Mouse (Mus musculus) cerebellum, postnatal 36 days (tissue): ENCODE measurements at regions not wholly inside any gene's neighbourhood (a gene's known extent, or its start where the extent isn't known, plus 50 kb on each side); places are given as distances from the start of the nearest gene placed in this dataset.
"Not testable (repeated sequence)": the region's sequence is repeated elsewhere in the genome, so short reads cannot be mapped to it uniquely, and the experiment has no call there.

Experiments used
- DNase-seq, 2 experiments: peaks; one replicate each; pipeline ENCODE4 v3.0.0; 2021 to 2022; ENCODE audit warnings: mixed read lengths in 2 of 2

DNA sequence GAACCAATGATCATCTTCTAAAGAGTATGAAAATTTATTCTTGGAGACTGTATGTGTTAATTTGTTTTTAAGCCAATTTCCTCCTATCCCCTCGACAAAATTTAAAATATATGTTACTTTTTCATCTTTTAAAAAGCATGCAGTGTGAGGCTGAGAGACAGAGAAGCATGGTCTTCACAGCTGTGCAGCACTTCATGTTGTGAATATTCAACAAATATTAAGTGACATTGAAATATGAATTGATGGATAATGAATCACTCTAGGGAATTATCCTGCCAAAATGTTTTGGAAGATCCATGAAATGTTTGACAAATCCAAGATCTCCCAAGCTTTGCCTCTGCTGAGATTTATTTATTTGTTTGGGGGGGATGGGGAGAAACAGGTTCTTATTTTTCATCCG, 233.9 kb upstream of the Gm11146 start:
- DNase-seq, result no peak

DNA sequence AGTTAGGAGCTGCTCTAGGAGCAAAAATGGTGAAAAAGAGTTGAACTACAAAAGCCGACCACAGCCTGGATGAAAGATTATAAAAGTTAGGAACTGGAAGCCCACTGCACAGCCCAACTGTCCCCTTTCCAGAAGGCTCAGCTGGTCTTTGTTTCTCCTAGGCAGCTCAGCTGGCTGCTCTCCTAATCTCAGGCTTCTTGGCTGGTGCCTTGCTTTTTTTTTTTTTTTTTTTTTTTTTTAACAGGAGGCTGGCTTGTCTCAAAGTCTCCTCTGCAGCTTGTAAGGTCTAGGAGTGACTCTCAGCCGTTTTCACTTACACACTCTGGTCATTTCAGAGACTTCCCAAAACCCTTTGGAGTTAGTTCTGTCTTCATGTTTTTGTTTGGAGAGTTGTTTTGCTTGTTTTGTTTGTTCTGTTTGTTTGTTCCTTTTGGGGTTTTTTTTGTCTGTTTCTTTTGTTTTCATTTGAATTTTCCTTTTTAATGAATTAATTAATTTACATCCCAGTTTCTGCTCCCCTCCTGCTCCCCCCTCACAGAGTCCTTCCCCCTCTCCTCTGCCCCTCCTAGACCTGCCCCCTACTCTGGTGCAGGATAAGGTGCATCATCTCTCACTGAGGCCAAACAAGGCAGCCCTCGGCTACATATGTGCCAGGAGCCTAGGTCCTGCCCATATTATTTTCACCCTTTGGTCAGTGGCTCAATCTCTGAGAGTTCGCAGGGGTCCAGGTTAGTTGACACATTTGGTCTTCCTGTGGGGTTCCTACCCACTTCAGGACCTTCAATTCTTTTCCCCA, 225.6 kb upstream of the Gm11146 start:
- no peak for DNase-seq

DNA sequence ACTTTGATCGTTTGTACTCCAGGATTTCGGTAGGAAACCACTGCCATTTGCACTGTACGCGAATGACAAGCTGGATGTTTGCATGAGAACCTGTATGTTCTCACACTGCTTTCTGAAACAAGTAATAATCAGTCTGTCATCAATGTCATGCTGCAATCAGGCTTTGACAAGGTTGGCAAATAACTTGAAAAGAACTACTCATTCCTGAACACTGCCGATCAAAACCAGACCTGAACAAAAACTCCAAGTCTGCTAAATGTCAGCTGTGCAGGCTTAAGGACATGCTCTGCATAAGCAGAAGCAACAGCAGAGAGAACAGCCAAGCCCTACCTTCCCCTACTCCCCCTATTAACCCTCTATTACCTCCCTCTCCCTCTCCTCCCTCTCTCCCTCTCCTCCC, 197.8 kb upstream of the Gm11146 start:
- DNase-seq, result no peak

DNA sequence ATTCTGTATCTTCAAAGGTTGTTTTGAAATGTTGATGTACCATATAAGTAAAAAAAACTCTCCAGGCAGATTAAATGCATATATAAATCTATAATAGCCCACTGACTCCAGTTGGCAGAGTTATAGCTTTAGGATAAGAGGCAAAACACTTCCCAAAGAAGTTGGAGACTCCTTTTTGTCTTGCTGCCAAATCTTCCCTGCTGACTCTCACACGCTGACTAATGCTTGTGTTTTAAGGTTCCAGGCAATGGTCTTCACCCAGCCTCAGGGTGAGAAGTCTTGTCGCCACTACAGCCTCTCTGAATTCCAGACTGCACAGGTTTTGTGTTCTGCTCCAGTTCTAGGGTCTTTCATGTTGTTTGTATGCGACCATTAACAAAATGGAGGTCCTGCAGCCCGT, 195.0 kb upstream of the Gm11146 start:
- no peak for DNase-seq

DNA sequence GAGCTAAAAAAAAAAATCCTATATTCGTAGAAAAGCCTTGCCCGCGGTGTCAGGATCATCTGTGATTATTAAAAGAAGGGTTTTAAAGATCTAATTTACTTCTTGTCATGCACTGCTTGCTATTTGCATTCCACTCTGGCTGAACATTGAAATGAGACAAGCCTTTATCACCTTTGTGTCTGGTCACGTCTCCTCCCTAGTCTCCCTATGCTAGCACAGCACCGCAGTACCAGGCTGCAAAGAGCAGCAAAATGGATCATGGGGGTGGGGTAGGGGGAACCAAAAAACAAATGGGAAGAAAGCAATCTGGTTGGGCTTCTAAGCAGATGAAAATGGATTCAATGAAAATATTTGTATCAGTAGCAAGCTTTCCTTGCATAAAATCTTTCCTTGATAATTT, 187.8 kb upstream of the Gm11146 start:
- no peak for DNase-seq

DNA sequence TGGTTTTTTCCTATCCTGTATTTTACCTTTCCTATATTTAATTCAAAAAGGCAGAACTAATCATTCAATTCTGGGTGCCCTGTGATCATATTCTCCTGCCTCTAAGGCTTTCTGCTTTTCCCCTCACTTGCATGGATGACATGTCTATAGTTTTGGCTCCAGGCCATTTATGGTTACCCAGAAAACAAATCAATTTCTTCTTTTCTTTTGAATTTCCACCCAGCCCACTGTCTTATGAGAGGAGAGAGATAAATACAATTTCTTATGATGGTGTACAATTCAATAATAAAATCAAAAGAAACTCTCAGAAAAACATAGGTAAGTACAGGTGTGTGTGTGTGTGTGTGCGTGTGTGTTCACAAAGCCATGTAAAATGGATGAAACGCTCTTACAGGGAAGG, 187.3 kb upstream of the Gm11146 start:
- no peak for DNase-seq

DNA sequence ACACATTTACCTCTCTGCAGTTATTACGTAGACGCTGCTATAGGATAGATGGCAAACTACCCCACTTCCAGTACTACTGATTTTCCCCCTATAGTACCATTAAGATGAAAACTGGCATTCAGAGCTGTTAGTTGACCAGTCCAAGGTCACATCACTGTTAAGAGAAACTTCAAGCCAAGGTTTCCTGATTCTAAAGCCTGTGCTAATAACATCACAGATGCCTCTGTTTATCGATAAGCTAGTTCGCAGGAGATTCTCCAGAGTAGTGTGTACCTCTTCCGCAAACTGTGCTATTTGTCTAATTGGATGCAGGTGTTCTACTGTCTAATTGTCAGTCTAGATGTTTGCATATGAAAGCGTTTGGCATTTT, 186.9 kb upstream of the Gm11146 start:
- no peak for DNase-seq

DNA sequence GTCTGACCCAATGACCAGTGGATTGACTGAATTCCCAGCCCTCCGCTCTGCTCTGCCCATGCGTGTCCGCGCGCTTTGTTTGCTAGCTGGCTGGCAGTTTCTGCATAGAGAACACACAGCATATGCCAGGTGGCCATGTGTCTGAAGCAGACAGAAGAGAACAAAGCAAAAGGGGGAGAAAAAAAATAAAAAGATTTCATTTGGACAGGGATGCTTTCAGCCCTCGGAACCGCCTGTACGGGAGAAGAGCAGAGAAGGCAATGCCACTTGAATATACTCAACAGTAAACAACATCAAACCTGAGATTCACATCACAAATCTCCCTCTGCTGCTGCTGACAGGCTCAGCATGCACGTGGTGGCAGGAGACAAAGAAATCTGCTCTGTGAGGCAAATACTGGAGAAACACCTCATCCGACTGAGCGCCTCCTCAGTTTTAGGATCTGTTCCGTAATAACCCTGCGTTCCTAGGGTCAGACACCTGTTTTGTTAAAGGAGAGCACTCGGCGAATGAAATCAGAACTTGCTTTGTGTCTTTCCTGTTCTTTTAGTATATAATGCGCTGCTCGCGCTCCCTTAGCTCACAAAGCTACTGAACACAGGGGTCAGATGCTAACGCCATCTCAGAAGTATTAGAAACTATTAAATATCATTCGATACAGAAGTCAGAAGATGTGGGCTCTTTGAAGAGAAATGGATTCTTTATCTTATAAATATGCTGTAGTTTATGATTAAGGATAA, 186.3 kb upstream of the Gm11146 start:
- DNase-seq, result peak; percentile 52 to 57

DNA sequence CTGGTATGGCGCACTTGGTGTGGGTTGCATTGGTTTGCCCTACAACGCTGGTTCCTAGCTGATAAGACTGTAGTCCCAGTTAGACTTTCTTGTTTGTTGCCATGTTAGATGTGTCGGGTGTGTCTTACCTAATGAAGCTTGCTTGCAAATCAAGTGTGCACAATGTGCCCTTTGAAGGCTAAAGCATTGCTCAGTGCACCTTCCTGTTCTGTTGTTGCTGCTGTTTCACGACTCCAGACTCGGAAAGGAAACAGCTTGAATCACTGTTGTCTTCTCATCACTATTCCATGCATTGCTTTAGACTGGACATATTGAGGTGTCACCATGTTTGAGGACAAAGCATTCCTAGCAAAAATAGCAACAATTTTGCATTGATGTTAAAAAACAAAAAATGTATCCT, 185.1 kb upstream of the Gm11146 start:
- DNase-seq, result no peak

DNA sequence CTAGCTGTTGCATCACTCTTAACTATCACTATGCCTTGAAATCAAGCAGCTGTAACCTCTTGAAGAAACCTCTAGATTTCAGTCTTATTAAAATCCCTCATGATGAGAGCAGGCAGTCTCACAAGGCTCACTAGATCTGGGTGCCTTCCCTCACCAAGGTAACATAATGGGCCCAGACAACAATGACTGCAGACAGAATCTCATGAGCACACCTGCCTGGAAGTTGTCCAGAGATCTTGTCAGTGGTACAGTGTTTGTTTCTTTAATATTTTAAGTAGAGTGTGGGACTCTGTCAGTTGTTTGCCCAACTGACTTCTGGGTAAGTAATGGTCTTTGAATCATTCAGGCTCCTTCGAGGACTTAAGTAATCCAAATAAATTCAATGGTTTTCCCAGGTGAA, 177.1 kb upstream of the Gm11146 start:
- DNase-seq, result no peak

DNA sequence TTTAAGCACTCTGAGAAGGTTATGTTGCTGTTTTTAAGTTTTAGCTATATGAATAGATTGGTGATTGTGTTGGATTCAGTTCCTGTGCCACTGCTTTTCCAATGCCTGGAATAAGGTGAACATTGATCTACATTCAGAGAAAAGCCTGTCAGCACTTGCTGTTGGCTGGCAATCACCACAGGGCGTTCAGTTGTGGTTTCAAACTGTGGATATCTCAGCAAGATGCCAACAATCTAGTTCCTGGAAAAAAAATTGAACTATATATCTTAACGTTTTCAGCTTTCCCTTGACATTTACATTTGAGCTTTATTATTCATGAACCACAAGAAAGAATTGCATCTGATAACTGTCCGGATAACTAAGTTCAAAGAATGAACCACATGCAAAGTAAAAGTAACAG, 170.2 kb upstream of the Gm11146 start:
- DNase-seq, result no peak

DNA sequence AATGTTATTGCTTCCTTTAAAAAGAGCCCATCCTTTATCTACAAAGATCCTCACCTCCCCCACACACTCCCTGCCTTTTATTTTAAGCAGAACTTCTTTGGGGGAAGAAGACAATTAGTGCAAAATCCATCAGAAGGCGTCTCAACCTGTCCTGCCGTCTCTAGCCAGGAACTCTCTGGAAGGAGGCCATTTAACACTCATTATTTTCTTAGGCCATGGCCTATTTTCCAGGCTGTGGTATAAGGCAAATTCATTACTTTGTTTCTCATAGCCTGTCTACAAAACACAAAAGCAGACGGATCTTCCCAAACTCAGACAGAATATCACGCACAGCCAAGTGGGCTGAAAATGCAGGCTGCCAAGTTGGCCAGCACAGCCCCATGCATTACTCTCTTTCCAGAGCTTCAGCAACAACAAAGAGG, 159.0 kb upstream of the Gm11146 start:
- DNase-seq, result peak in 1 of 2 experiments; percentile 7

DNA sequence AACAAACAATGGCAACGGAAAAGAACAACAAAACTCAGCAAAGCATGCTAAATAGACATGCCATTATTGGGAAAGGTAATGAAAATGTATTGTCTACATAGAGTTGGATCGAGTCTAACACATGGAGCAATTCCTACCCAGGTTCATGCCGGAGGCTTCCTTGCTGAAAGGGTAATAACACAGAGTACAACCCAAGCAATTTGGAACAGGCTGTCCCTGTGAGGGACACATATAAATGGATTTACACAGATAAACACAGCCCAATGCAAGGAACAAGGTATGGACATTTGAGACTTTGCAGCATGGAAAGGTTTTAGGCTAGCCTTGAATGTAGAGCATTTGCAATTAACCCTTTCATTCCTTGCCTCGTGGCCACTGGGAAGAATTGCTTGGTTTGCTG, 158.6 kb upstream of the Gm11146 start:
- peak in 1 of 2 experiments; percentile 15 for DNase-seq

DNA sequence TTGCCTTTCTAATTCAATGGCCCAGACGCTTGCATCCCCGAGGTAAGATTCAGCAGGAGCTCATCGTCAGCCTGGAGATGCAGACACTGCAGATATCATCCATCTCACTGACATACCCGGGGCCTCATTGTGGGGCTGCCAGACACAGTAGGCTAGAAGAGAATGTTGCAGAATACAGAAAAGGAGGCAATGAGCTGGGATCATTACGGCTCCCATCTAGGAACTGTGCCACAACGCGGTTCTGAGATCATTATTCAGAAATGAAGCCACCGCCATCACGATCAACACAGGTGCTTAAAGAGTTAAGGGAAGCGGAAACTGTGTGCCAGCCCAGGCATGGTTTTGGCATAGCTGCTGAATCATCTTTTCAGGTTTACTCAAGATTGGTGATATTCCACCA, 158.1 kb upstream of the Gm11146 start:
- peak; percentile 18 to 48 for DNase-seq

DNA sequence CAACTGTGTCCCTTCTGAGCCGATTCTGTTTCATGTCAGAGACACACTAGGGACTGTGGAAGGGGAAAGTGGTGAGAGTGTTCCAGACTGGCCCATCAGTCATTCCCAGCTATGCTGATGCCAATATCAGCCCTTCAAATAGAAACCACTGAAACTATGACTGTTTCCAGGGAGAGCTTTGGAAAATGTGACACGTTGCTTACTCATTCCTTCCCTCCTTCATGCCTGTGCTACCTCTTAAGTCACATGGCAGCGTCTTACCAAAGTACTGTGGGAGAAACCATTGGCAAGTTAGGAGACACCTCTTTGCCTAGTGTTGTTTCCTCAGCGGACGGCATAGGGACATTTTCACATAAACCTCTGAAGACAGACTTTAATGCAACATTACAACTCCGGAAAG, 153.0 kb upstream of the Gm11146 start:
- DNase-seq, result no peak

DNA sequence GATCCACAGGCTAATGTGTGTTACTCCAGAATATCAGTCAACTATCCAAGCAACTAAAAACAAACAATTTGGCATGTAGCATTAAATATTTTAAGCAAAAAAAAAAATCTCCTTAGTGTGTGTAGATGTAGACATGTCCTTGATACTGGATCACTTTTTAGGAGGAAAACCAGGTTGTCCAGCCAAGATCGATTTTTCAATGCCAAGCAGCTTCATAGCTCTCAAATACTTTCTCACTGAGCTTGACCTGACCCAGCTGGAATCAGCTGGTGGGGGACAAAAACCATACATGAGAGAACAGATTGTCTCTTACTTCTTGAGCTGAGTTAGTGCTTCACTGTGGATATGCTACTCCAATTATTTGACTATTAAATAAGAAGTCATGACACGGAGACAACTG, 147.6 kb upstream of the Gm11146 start:
- no peak for DNase-seq

DNA sequence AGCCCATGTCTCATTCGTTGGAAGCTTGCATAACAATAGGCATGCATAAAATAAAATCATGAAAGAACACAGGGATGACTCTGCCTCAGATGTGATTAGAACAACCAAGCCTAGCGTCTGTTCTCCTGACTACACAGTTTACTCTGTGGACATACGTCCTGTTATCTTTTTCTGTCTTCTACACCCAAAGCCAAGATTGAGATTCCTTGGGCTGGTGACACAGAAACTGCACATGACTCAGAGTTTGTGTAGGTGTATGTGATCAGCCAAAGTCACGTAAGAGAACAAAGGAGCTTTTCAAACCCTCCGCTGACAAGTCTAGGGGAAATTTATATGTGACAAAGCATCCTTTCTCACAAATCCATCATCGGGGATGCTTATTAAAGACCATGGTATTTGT, 141.9 kb upstream of the Gm11146 start:
- no peak for DNase-seq

DNA sequence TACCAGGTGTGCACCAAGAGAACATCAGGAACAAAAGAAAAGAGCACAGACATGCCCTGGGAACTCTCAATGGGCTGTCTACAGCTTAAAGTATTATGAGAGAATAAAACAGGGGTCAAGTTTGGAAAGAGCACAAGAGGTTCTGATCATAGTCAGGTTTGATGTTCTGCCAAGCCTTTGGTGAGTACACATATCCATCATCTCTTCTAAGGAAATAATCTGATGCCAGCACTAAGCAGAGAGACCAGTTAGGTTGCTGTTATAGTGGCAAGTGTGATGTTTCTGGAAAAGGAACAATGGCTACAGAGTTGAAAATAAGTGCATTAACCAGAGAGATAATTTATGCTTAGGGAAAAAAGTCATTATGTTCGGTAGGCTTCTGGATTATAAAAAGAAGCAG, 136.9 kb upstream of the Gm11146 start:
- no peak for DNase-seq

DNA sequence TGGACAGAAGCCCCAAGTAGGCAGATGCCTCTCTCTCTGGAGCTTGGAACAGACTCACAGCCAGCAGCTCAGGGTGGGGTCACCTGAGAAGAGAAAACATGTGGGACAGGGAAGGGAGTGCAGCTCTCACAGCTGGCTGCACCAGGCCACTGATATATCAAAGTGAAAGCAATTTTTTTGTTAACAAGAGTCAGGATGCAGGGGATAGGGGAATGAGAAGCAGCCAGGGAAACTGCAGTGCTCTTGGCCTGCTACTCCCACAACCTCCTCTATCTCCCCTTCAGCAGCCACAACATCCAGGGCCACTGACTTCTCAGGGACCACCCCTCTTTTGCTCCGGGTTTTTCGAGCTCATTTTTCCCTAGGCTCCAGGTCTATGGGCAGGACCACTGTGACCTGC, 117.5 kb upstream of the Gm11146 start:
- no peak for DNase-seq

DNA sequence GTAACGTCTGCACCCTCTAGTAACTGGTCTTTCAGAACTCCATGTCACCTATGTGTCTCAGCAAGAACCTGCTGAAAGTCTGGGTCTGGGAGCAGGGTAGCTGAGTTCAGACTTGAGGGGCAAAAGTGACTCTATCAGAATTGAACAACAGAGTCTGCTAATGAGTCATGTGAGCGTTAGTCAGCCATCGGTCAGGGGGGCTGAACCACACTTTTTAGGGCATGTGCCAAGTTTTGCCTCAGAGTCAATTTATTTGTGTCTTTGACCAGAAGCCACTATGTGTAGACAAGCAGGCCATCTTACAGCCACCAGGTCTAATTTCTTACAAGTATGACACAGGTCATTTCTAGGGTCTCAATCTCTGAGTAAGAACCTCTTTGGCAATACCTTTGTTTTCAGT, 115.9 kb upstream of the Gm11146 start:
- DNase-seq, result not testable (repeated sequence)

DNA sequence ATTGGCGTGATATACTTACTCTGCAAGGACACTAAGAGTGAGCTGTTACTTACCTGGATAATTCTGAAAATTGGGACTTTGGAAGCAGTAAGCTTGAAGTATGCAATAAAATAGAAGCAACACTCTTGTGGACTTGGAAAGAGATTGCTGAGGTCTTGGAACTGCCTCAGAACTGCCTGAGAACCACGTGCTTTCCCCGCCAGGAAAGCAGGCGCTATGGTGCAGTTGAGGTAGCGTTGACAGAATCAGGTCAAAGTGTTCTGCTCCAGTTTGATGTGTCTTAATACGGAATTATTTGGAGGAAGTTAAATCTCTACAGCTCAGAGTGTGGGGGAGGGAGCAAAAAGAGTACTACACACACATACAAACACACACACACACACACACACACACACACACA, 102.8 kb upstream of the Gm11146 start:
- DNase-seq, result no peak

DNA sequence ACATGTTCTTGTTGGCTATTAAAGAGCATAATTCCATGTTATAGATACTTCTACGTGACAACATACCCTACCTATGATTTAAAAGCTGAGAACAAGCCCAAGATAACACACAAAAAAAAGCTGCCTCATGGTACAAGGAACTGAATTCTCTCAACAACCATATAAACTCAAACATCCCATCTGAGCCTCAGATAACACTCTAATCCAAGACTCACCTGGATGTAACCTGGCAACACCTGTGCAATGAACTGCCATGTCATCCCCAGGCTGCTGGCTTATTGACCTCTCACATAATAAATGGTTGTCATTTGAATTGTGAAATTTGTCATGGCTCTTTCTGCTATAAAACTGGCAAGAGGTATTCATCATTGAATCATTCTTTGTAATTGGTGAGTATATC, 93.5 kb upstream of the Gm11146 start:
- DNase-seq, result no peak

DNA sequence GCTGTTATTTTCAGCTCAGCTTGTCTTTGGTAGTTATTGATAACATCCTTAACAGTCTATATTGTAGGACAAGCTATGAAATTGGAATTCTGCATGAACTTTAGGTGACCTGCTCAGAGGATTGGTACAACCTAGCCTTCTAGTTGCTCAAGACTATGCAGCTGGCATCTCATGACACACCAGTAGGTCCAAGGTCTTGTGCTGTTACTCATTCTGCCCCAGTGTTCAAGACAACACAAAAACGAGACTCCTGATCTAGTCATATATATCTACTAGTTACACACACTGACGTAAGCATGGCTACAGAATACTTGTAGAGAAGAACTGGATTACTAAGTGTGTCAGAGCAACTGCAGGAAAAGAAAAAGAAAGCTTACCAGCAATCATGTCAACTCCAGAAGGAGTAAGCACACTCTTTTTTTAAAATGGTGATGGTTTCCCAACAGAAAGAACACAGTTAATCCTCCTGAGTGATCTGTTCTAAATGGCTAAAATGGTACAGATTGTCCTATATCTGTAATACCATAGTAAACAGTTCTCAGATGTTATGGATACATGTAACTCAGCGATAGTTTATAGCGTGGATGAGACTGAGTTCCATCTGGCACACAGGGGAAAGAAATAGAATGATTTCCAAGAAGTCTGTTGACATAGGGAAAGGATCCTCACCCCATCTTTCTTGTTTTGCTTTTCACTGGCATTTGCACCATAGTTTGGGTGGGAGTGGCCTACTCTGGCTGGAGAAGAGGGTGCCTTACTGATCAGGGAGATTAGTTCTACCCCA, 85.4 kb upstream of the Gm11146 start:
- DNase-seq, result no peak
